Mouse (Mus musculus) stomach, postnatal 0 days (tissue): Measurements from ENCODE around the gene Galnt7. TPM values are rescaled to one million over a fixed set of nuclear protein-coding genes. Genes with fewer than 3 reads are reported as not detected.
A peak's percentile ranks its signal among the peaks of the same experiment; 100 is the strongest.

Experiments
- ATAC-seq: fragments of 200-750 bp; cut with Nextera tagmentation; 2 replicates; pipeline ENCODE4 v1.8.0; 2017; ENCODE audit not compliant: low FRiP score, low TSS enrichment
- DNase-seq: peaks from one replicate; pipeline ENCODE4 v3.0.0-alpha.2; 2016; ENCODE audit warnings: low spot score
- H3K27ac ChIP-seq: fragments of 300-500 bp; sonication (generic); replicated peaks from 2 replicates; pipeline ENCODE4 v1.5.1; 2014; ENCODE audit warnings: mild to moderate bottlenecking, control low read depth
- H3K27me3 ChIP-seq: fragments of 300-500 bp; sonication (generic); 2 replicates; pipeline ENCODE4 v1.6.1; 2014; ENCODE audit warnings: low read length; ENCODE audit not compliant: control insufficient read depth, insufficient read depth
- H3K36me3 ChIP-seq: fragments of 300-500 bp; sonication (generic); 2 replicates; pipeline ENCODE4 v1.6.1; 2014; ENCODE audit warnings: low read length, mixed read lengths; ENCODE audit not compliant: control insufficient read depth, insufficient read depth
- H3K4me1 ChIP-seq: fragments of 300-500 bp; sonication (generic); replicated peaks from 2 replicates; pipeline ENCODE4 v1.6.1; 2014; ENCODE audit warnings: antibody characterized with exemption; ENCODE audit not compliant: control insufficient read depth, insufficient read depth
- H3K4me2 ChIP-seq: fragments of 300-500 bp; sonication (generic); replicated peaks from 2 replicates; pipeline ENCODE4 v1.6.1; 2014; ENCODE audit warnings: low read depth, mild to moderate bottlenecking, control low read depth, moderate library complexity
- H3K4me3 ChIP-seq: fragments of 300-500 bp; sonication (generic); 2 replicates; pipeline ENCODE4 v1.5.1; 2014; ENCODE audit warnings: low read depth, low read length, control low read depth
- H3K9ac ChIP-seq: fragments of 300-500 bp; sonication (generic); 2 replicates; pipeline ENCODE4 v1.6.1; 2014; ENCODE audit warnings: mild to moderate bottlenecking, low read length, control low read depth, mixed read lengths
- H3K9me3 ChIP-seq: fragments of 300-500 bp; sonication (generic); 2 replicates; pipeline ENCODE4 v1.6.1; 2016; ENCODE audit warnings: low read length; ENCODE audit not compliant: control insufficient read depth
- CTCF ChIP-seq: IDR thresholded peaks from 2 replicates; pipeline ENCODE4 v1.5.1; 2016; ENCODE audit warnings: antibody characterized with exemption, low read depth, mild to moderate bottlenecking, moderate library complexity
- EP300 ChIP-seq: optimal IDR thresholded peaks from 2 replicates; pipeline ENCODE3; 2016; ENCODE audit warnings: antibody characterized with exemption
- WGBS: fragments of 180-500 bp; shearing (Covaris S2); extraction: QIAGEN DNeasy Blood & Tissue Kit; methylation state at CpG from one replicate; pipeline ENCODE4 v1.1.7; 2014; 5-methylcytosine and 5-hydroxymethylcytosine counted together
- polyA plus RNA-seq: library from polyadenylated mRNA; unstranded; fragments of >200 nt; fragmentation: Nextera tagmentation; extraction: Ambion mirVana; gene quantifications from 2 replicates; pipeline ENCODE4 v1.2.1, GENCODE M21; 2015

The Galnt7 gene
- polyA plus RNA-seq, 1 experiment from 2014 or later, result 30.6 TPM

DNA sequence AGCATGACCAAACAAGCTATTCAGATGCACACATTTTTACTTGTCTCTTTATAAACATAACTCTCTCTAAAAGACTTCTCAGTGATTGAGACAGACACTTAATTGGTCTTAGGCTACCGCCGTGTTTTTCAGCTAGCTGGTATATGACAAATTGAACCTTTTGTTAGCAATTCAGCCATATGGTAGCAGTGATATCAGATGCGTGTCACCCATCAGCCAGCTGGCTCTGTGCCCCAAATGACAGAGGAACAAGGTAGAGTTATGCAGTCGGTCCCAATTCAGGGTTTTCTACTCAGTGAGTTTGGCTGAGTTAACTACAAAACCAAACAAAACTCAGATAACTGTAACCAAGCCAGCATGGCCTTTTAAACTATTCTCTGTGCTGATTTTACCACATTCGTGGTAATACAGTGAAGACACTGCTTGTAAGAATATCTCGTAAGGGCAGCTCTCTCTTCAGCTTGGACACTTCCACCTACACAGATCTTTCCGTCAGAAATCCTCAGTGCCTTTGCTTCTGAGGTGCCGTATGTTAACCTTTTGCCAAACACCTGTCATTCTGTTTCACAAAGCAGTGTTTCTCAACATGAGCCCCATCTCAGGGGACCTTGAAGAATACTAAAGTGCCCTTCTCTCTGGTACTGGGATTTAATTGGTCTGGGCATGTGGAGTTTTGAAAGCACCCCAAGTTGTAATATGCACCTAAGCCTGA lies 68.3 kb downstream of the Galnt7 start:
- no peak for TF ChIP-seq CTCF
- TF ChIP-seq EP300, result no peak
- ATAC-seq, result no peak
- no peaks in the 10 kb centered on the region for H3K9me3 ChIP-seq
- H3K4me3 ChIP-seq, result no peak overlapping the region
- no peaks in the 10 kb centered on the region for H3K36me3 ChIP-seq
- DNase-seq, result no peak
- H3K4me2 ChIP-seq, result no peak overlapping the region
- H3K27ac ChIP-seq, result no peak overlapping the region
- H3K27me3 ChIP-seq, result no peaks in the 10 kb centered on the region
- H3K4me1 ChIP-seq, result no peaks in the 10 kb centered on the region
- no peak overlapping the region for H3K9ac ChIP-seq
- 47% methylated on average over 8 of the region's 8 CpGs for WGBS

- WGBS, result 51% methylated on average over 6 of the region's 6 CpGs
- no peak for TF ChIP-seq EP300
- no peak for TF ChIP-seq CTCF
Measured at GRCm38 (mm10) chr8:57579845-57580244, 73.0 kb downstream of the Galnt7 start.

DNA sequence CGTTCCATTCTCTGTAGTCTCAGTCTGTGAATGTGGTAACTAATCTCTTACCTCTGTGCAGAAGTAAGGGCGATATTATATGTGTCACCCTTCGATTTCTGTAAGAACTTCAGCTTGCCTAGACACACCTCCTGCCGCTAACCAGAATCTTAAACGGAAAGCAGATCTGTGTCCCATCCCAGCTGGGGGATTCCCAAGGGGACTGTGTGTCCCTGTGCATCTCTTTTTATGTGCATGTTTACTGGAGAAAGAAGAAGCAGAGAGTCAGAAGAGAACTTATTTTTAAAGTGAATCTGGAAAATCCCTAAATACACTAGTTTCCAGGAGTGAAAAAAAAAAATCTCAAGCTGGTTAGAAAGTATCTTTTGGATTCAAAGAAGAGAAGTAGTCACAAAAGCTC lies 75.5 kb downstream of the Galnt7 start:
- Histone ChIP-seq H3K9ac (no peak overlapping the region), H3K4me1 (no peaks in the 10 kb centered on the region), H3K9me3 (no peaks in the 10 kb centered on the region), H3K27ac (no peak overlapping the region), H3K4me3 (no peak overlapping the region), H3K4me2 (no peak overlapping the region), H3K27me3 (no peaks in the 10 kb centered on the region), H3K36me3 (no peaks in the 10 kb centered on the region)
- TF ChIP-seq CTCF (no peak), EP300 (no peak)
- DNase-seq (no peak), ATAC-seq (no peak)
- 67% methylated on average over 5 of the region's 5 CpGs for WGBS

More at GRCm38 (mm10) chr8:57579845-57580244, 73.0 kb downstream of the Galnt7 start:
- no peaks in the 10 kb centered on the region for H3K27me3 ChIP-seq
- no peak overlapping the region for H3K9ac ChIP-seq
- DNase-seq (peak; percentile 60), ATAC-seq (peak; percentile 50; the same call in 1 of the 2 replicates)
- H3K27ac ChIP-seq, result no peak overlapping the region
- no peak overlapping the region for H3K4me2 ChIP-seq
- no peak overlapping the region for H3K4me3 ChIP-seq
- H3K36me3 ChIP-seq, result no peaks in the 10 kb centered on the region
- no peaks in the 10 kb centered on the region for H3K4me1 ChIP-seq
- H3K9me3 ChIP-seq, result no peaks in the 10 kb centered on the region

DNA sequence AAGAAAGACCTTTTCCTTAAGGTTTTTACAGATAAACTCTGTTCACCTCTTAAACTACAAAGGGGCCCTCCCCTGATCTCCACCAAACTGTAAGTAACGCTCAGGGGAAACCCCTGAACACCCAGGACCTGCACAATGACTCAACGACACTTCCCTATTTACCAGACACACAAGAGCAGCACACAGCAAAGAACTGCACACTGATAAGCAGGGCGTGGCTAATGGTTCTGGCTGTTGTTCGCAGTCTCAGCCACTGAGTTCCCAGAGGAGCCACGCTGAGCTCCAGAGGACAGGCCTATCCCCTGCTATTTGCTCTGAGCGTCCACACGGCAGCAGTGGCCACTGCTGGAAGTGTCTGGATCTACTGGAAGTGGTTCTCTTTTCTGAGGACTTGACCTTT lies 76.6 kb downstream of the Galnt7 start:
- 40% methylated on average over 7 of the region's 7 CpGs for WGBS
- Histone ChIP-seq H3K27ac (0 out of 2 replicates have a peak overlapping the region, but pooled peaks have one; percentile 35), H3K27me3 (no peaks in the 10 kb centered on the region), H3K9ac (no peak overlapping the region), H3K4me3 (no peak overlapping the region), H3K4me2 (no peak overlapping the region), H3K9me3 (no peaks in the 10 kb centered on the region), H3K4me1 (no peaks in the 10 kb centered on the region), H3K36me3 (no peaks in the 10 kb centered on the region)
- TF ChIP-seq EP300 (no peak), CTCF (peak; percentile 54)
- DNase-seq, result peak; percentile 86
- peak; percentile 99 for ATAC-seq

DNA sequence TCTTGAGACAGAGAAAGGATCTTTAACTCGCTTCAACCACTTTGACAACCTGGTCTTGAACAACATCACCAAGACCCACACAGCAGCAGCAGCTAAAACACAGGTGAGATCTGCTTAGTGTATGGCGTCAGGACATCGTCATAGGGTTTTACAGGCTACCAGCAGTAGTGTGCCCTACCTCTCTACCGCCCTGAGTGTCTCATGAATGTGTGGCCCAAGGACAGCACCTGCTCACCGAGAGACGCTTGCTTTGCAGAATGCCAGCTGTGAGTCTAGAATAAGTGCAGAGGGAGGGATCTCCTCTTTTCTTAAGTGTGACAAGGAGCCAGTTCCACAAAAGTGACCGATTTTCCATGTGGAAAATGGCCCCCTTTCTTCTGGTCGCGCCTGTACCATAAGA lies 77.5 kb downstream of the Galnt7 start:
- no peaks in the 10 kb centered on the region for H3K27me3 ChIP-seq
- ATAC-seq, result no peak
- no peak for TF ChIP-seq EP300
- no peak for TF ChIP-seq CTCF
- no peak overlapping the region for H3K4me3 ChIP-seq
- no peak overlapping the region for H3K27ac ChIP-seq
- H3K9ac ChIP-seq, result no peak overlapping the region
- no peaks in the 10 kb centered on the region for H3K36me3 ChIP-seq
- H3K4me1 ChIP-seq, result no peaks in the 10 kb centered on the region
- H3K4me2 ChIP-seq, result no peak overlapping the region
- WGBS, result 85% methylated on average over 9 of the region's 9 CpGs
- H3K9me3 ChIP-seq, result no peaks in the 10 kb centered on the region
- DNase-seq, result no peak

- DNase-seq (peak; percentile 81), ATAC-seq (peak; percentile 41; the same call in 1 of the 2 replicates)
- H3K27me3 ChIP-seq, result no peaks in the 10 kb centered on the region
- no peak overlapping the region for H3K4me3 ChIP-seq
- TF ChIP-seq CTCF (peak; percentile 93), EP300 (no peak)
- no peaks in the 10 kb centered on the region for H3K9me3 ChIP-seq
- H3K4me2 ChIP-seq, result no peak overlapping the region
- no peak overlapping the region for H3K27ac ChIP-seq
- H3K9ac ChIP-seq, result no peak overlapping the region
- H3K4me1 ChIP-seq, result no peaks in the 10 kb centered on the region
- no peaks in the 10 kb centered on the region for H3K36me3 ChIP-seq
- 14% methylated on average over 7 of the region's 7 CpGs for WGBS
Measured at GRCm38 (mm10) chr8:57574398-57574797, 78.4 kb downstream of the Galnt7 start.
